Mouse (Mus musculus) bone marrow, adult 2 months (tissue): Measurements from ENCODE around the gene Pdzrn4. TPM values are rescaled to one million over a fixed set of nuclear protein-coding genes. Genes with fewer than 3 reads are reported as not detected.

Experiments
- H3K27ac ChIP-seq: fragments of 200-500 bp; 2 replicates; pipeline ENCODE4 v1.5.1; 2012; ENCODE audit warnings: low read depth, mild to moderate bottlenecking, control low read depth, inconsistent platforms, low read length; ENCODE audit not compliant: control insufficient read depth, poor library complexity, insufficient read depth
- H3K4me1 ChIP-seq: fragments of 200-500 bp; 2 replicates; pipeline ENCODE4 v1.6.1; 2011; ENCODE audit warnings: low read length; ENCODE audit not compliant: control insufficient read depth, insufficient read depth
- H3K4me3 ChIP-seq: fragments of 200-500 bp; replicated peaks from 2 replicates; pipeline ENCODE3; 2011; ENCODE audit warnings: mild to moderate bottlenecking, low read depth, low read length, control low read depth; ENCODE audit not compliant: control insufficient read depth
- CTCF ChIP-seq: fragments of 200-500 bp; IDR thresholded peaks from 2 replicates; pipeline ENCODE4 v1.5.1; 2011; ENCODE audit warnings: low read length, control low read depth; ENCODE audit not compliant: control insufficient read depth, insufficient read depth
- POLR2A ChIP-seq: fragments of 200-500 bp; IDR thresholded peaks from 2 replicates; pipeline ENCODE4 v1.6.1; 2011; ENCODE audit warnings: low read depth, mild to moderate bottlenecking, control low read depth, low read length, borderline replicate concordance; ENCODE audit not compliant: control insufficient read depth
- WGBS: fragments of 180-500 bp; shearing (Covaris S2); methylation state at CpG from one replicate; pipeline ENCODE4 v1.1.7; 2018; 5-methylcytosine and 5-hydroxymethylcytosine counted together
- polyA plus RNA-seq: library from polyadenylated mRNA; stranded (reverse); fragments of >200 nt; gene quantifications from 2 replicates; pipeline ENCODE4 v1.2.4, GENCODE M21; 2011; ENCODE audit warnings: low replicate concordance; ENCODE audit not compliant: missing spikeins, insufficient read depth, insufficient read length

Gene Pdzrn4
- polyA plus RNA-seq, 1 experiment: 0.77 TPM

- Histone ChIP-seq H3K27ac (no peak overlapping the region), H3K4me3 (no peak overlapping the region), H3K4me1 (no peaks in the 10 kb centered on the region)
- 79% methylated on average over 7 of the region's 7 CpGs for WGBS
- no peak for TF ChIP-seq POLR2A
- no peak for TF ChIP-seq CTCF
These were observed 158.4 kb downstream of the Pdzrn4 start for GRCm38 (mm10) chr15:92555012-92555574.

GRCm38 (mm10) chr15:92555716-92556115 is 159.0 kb downstream of the Pdzrn4 start:
- Histone ChIP-seq H3K27ac (no peak overlapping the region), H3K4me1 (no peaks in the 10 kb centered on the region), H3K4me3 (no peak overlapping the region)
- no peak for TF ChIP-seq CTCF
- no peak for TF ChIP-seq POLR2A
- WGBS: 76% methylated on average over 3 of the region's 3 CpGs

- TF ChIP-seq POLR2A: no peak
- TF ChIP-seq CTCF: no peak
- WGBS: 79% methylated on average over 5 of the region's 5 CpGs
- Histone ChIP-seq H3K4me1 (no peaks in the 10 kb centered on the region), H3K4me3 (no peak overlapping the region), H3K27ac (no peak overlapping the region)
These were observed 161.9 kb downstream of the Pdzrn4 start for GRCm38 (mm10) chr15:92558592-92558991.

- no peaks in the 10 kb centered on the region for H3K4me1 ChIP-seq
- TF ChIP-seq CTCF (no peak), POLR2A (no peak)
- no peak overlapping the region for H3K4me3 ChIP-seq
- 74% methylated on average over 6 of the region's 6 CpGs for WGBS
- no peak overlapping the region for H3K27ac ChIP-seq
These were observed 165.5 kb downstream of the Pdzrn4 start for GRCm38 (mm10) chr15:92562149-92562548.

GRCm38 (mm10) chr15:92563576-92563975 is 166.9 kb downstream of the Pdzrn4 start:
- no peak overlapping the region for H3K4me3 ChIP-seq
- WGBS: 62% methylated on average over 2 of the region's 2 CpGs
- no peak overlapping the region for H3K27ac ChIP-seq
- no peaks in the 10 kb centered on the region for H3K4me1 ChIP-seq
- no peak for TF ChIP-seq POLR2A
- TF ChIP-seq CTCF: no peak

GRCm38 (mm10) chr15:92570526-92571243 is 174.0 kb downstream of the Pdzrn4 start:
- WGBS: 84% methylated on average over 3 of the region's 3 CpGs
- no peaks in the 10 kb centered on the region for H3K4me1 ChIP-seq
- no peak overlapping the region for H3K4me3 ChIP-seq
- TF ChIP-seq POLR2A (no peak), CTCF (no peak)
- H3K27ac ChIP-seq: no peak overlapping the region

- H3K4me1 ChIP-seq: no peaks in the 10 kb centered on the region
- H3K27ac ChIP-seq: no peak overlapping the region
- H3K4me3 ChIP-seq: no peak overlapping the region
- WGBS: 68% methylated on average over 5 of the region's 5 CpGs
- no peak for TF ChIP-seq POLR2A
- no peak for TF ChIP-seq CTCF
These were observed 174.5 kb downstream of the Pdzrn4 start for GRCm38 (mm10) chr15:92571244-92571539.

GRCm38 (mm10) chr15:92577476-92577875 is 180.8 kb downstream of the Pdzrn4 start:
- TF ChIP-seq CTCF: no peak
- no peak for TF ChIP-seq POLR2A
- H3K4me3 ChIP-seq: no peak overlapping the region
- no peaks in the 10 kb centered on the region for H3K4me1 ChIP-seq
- WGBS: 80% methylated on average over 11 of the region's 11 CpGs
- no peak overlapping the region for H3K27ac ChIP-seq

- Histone ChIP-seq H3K4me1 (no peaks in the 10 kb centered on the region), H3K4me3 (no peak overlapping the region), H3K27ac (no peak overlapping the region)
- WGBS: 58% methylated on average over 3 of the region's 3 CpGs
- TF ChIP-seq POLR2A: no peak
These were observed 183.5 kb downstream of the Pdzrn4 start for GRCm38 (mm10) chr15:92580217-92580616.
